ENCODE assay signal across 29 mouse cellular contexts in the genomic region with DNA sequence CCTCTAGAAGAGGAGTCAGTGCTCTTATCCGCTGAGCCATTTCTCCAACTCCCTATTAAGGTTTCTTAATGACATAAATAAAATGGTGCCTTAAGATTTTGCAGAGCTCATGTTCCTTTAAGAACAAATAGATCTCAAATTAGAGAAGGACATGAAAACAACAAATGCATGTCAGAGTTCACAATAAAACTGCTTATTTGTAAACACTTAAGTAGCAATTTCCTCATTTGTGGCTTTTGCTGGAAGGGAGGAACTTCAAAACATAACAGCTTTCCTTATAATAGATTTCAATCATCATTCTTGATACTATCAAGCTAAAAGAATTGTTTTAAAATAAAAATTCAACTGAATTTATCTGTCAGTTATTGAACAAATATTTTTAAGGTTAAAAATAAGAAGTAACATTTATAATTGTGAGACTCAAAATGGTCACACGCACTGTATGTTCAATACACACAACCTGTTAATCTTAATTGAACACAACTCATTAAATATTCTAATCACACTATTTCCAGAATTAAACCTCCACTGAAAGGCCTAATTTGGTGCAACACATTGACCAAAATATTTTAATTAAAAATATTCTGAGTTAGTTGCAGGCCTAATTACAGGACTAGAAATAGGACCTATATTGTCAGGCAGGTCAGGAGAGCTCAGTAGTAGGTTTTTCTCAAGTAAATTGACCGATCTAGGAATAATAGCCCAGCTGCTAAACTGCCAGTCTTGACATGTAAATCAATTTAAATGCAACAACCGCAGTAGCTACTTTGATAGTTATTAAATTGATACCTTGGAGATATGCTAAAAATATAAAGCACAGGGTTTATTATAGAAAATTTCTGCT.
DNase-seq lines count a peak whose midpoint lies in the region; ATAC-seq and TF ChIP-seq lines count a peak whose summit lies in the region.
"Had no signal": no experiment of that assay in that cellular context is flagged by ENCODE, and none has a peak within 500 bp of the region (broad histone marks: within the 10 kb centered on the region; RNA-seq: fewer than 3 reads in every experiment).

No protein-coding gene starts in this region.

- H3K27me3 ChIP-seq in forebrain, embryonic 11.5 days (ENCODE audit: control insufficient read depth, insufficient read depth, low read length): no peaks in the 10 kb centered on the region
- no peaks in the 10 kb centered on the region for H3K27me3 ChIP-seq in forebrain, embryonic 10.5 days (ENCODE audit: poor library complexity, severe bottlenecking)
- H3K27me3 ChIP-seq in midbrain, embryonic 12.5 days: no peaks in the 10 kb centered on the region
- H3K27me3 ChIP-seq in midbrain, embryonic 13.5 days: no peaks in the 10 kb centered on the region
- H3K27me3 ChIP-seq in forebrain, embryonic 13.5 days: no peaks in the 10 kb centered on the region
- no peaks in the 10 kb centered on the region for H3K27me3 ChIP-seq in forebrain, embryonic 16.5 days (replicated peaks; ENCODE audit: control insufficient read depth, insufficient read depth, low read length)
- H3K27me3 ChIP-seq in lung, postnatal 0 days (replicated peaks; ENCODE audit: insufficient read depth, low read length): no peaks in the 10 kb centered on the region
- H3K27me3 ChIP-seq: embryonic facial prominence, embryonic 13.5 days; heart, embryonic 12.5 days; heart, embryonic 15.5 days; hindbrain, embryonic 13.5 days; intestine, embryonic 15.5 days; Patski had no signal

- no peaks in the 10 kb centered on the region for H3K36me3 ChIP-seq in forebrain, embryonic 11.5 days (ENCODE audit: control insufficient read depth, insufficient read depth, low read length)
- H3K36me3 ChIP-seq in forebrain, embryonic 10.5 days (replicated peaks): no peaks in the 10 kb centered on the region
- no peaks in the 10 kb centered on the region for H3K36me3 ChIP-seq in midbrain, embryonic 12.5 days
- H3K36me3 ChIP-seq in midbrain, embryonic 13.5 days: no peaks in the 10 kb centered on the region
- H3K36me3 ChIP-seq in forebrain, embryonic 13.5 days (ENCODE audit: poor library complexity, severe bottlenecking): no peaks in the 10 kb centered on the region
- no peaks in the 10 kb centered on the region for H3K36me3 ChIP-seq in forebrain, embryonic 16.5 days (ENCODE audit: control insufficient read depth, insufficient read depth)
- H3K36me3 ChIP-seq in lung, postnatal 0 days (ENCODE audit: insufficient read depth, low read length): no peaks in the 10 kb centered on the region
- H3K36me3 ChIP-seq: embryonic facial prominence, embryonic 10.5 days; embryonic facial prominence, embryonic 13.5 days; heart, embryonic 12.5 days; heart, embryonic 15.5 days; hindbrain, embryonic 10.5 days; hindbrain, embryonic 13.5 days; intestine, embryonic 15.5 days had no signal

- no peaks in the 10 kb centered on the region for H3K4me1 ChIP-seq in forebrain, embryonic 11.5 days (replicated peaks; ENCODE audit: control insufficient read depth, insufficient read depth, low read length)
- H3K4me1 ChIP-seq in forebrain, embryonic 10.5 days: peaks cover 60% of the 10 kb centered on the region
- no peaks in the 10 kb centered on the region for H3K4me1 ChIP-seq in midbrain, embryonic 12.5 days
- H3K4me1 ChIP-seq in midbrain, embryonic 13.5 days (replicated peaks): peaks cover 4% of the 10 kb centered on the region; the same call in 1 of the 2 replicates
- peaks cover 9% of the 10 kb centered on the region; the same call in 1 of the 2 replicates for H3K4me1 ChIP-seq in forebrain, embryonic 13.5 days
- H3K4me1 ChIP-seq in forebrain, embryonic 16.5 days (replicated peaks; ENCODE audit: control insufficient read depth, insufficient read depth, low read length): no peaks in the 10 kb centered on the region
- no peaks in the 10 kb centered on the region for H3K4me1 ChIP-seq in lung, postnatal 0 days (ENCODE audit: insufficient read depth, low read depth, low read length)
- H3K4me1 ChIP-seq: embryonic facial prominence, embryonic 13.5 days; heart, embryonic 15.5 days; hindbrain, embryonic 10.5 days; hindbrain, embryonic 13.5 days; intestine, embryonic 15.5 days had no signal

- TF ChIP-seq CTCF in lung, postnatal 0 days (IDR thresholded peaks at IDR 0.05): no peak

- WGBS in forebrain, embryonic 11.5 days: 36% methylated on average over 4 of the region's 4 CpGs
- 63% methylated on average over 4 of the region's 4 CpGs for WGBS in forebrain, embryonic 10.5 days
- 63% methylated on average over 4 of the region's 4 CpGs for WGBS in midbrain, embryonic 12.5 days
- 58% methylated on average over 4 of the region's 4 CpGs for WGBS in midbrain, embryonic 13.5 days
- WGBS in forebrain, embryonic 13.5 days: 23% methylated on average over 4 of the region's 4 CpGs
- 18% methylated on average over 4 of the region's 4 CpGs for WGBS in forebrain, embryonic 16.5 days
- 94% methylated on average over 4 of the region's 4 CpGs for WGBS in lung, postnatal 0 days

- H3K27ac ChIP-seq in forebrain, embryonic 11.5 days (ENCODE audit: low read depth, low read length): no peak overlapping the region
- no peak overlapping the region for H3K27ac ChIP-seq in forebrain, embryonic 10.5 days
- H3K27ac ChIP-seq in midbrain, embryonic 12.5 days (replicated peaks): no peak overlapping the region
- no peak overlapping the region for H3K27ac ChIP-seq in midbrain, embryonic 13.5 days
- no peak overlapping the region for H3K27ac ChIP-seq in forebrain, embryonic 13.5 days
- H3K27ac ChIP-seq in forebrain, embryonic 16.5 days (ENCODE audit: low read length): no peak overlapping the region
- H3K27ac ChIP-seq in lung, postnatal 0 days (ENCODE audit: low read length): no peak overlapping the region
- H3K27ac ChIP-seq: embryonic facial prominence, embryonic 10.5 days; embryonic facial prominence, embryonic 13.5 days; heart, embryonic 15.5 days; hindbrain, embryonic 10.5 days; hindbrain, embryonic 13.5 days; intestine, embryonic 15.5 days had no signal

- TF ChIP-seq EP300 in lung, postnatal 0 days (IDR thresholded peaks at IDR 0.05): no peak

- no peaks in the 10 kb centered on the region for H3K9me3 ChIP-seq in forebrain, embryonic 11.5 days (ENCODE audit: control insufficient read depth, low read length)
- no peaks in the 10 kb centered on the region for H3K9me3 ChIP-seq in forebrain, embryonic 10.5 days
- no peaks in the 10 kb centered on the region for H3K9me3 ChIP-seq in midbrain, embryonic 12.5 days
- no peaks in the 10 kb centered on the region for H3K9me3 ChIP-seq in midbrain, embryonic 13.5 days
- H3K9me3 ChIP-seq in forebrain, embryonic 13.5 days (replicated peaks): no peaks in the 10 kb centered on the region
- H3K9me3 ChIP-seq in forebrain, embryonic 16.5 days (ENCODE audit: control insufficient read depth, low read length): no peaks in the 10 kb centered on the region
- no peaks in the 10 kb centered on the region for H3K9me3 ChIP-seq in lung, postnatal 0 days (ENCODE audit: low read length)
- H3K9me3 ChIP-seq: embryonic facial prominence, embryonic 10.5 days; embryonic facial prominence, embryonic 13.5 days; heart, embryonic 12.5 days; heart, embryonic 15.5 days; hindbrain, embryonic 10.5 days; hindbrain, embryonic 13.5 days; intestine, embryonic 15.5 days had no signal

- no peak overlapping the region for H3K4me2 ChIP-seq in forebrain, embryonic 11.5 days (ENCODE audit: low read depth, low read length, severe bottlenecking)
- H3K4me2 ChIP-seq in midbrain, embryonic 12.5 days (replicated peaks): no peak overlapping the region
- no peak overlapping the region for H3K4me2 ChIP-seq in midbrain, embryonic 13.5 days (replicated peaks)
- no peak overlapping the region for H3K4me2 ChIP-seq in forebrain, embryonic 13.5 days
- H3K4me2 ChIP-seq in forebrain, embryonic 16.5 days (ENCODE audit: low read length): no peak overlapping the region
- H3K4me2 ChIP-seq in lung, postnatal 0 days (replicated peaks; ENCODE audit: low read depth, low read length): no peak overlapping the region
- H3K4me2 ChIP-seq: embryonic facial prominence, embryonic 13.5 days; heart, embryonic 12.5 days; heart, embryonic 15.5 days; hindbrain, embryonic 13.5 days; intestine, embryonic 15.5 days had no signal

- no peak overlapping the region for H3K4me3 ChIP-seq in forebrain, embryonic 11.5 days (ENCODE audit: low read depth, low read length)
- no peak overlapping the region for H3K4me3 ChIP-seq in forebrain, embryonic 10.5 days
- no peak overlapping the region for H3K4me3 ChIP-seq in midbrain, embryonic 12.5 days
- H3K4me3 ChIP-seq in midbrain, embryonic 13.5 days (replicated peaks): no peak overlapping the region
- H3K4me3 ChIP-seq in forebrain, embryonic 13.5 days: no peak overlapping the region
- H3K4me3 ChIP-seq in forebrain, embryonic 16.5 days (replicated peaks; ENCODE audit: low read length): no peak overlapping the region
- H3K4me3 ChIP-seq in lung, postnatal 0 days (ENCODE audit: low read depth, low read length): no peak overlapping the region
- H3K4me3 ChIP-seq: embryonic facial prominence, embryonic 10.5 days; embryonic facial prominence, embryonic 13.5 days; erythroblast, embryonic 14.5 days; heart, embryonic 12.5 days; heart, embryonic 15.5 days; hindbrain, embryonic 10.5 days; hindbrain, embryonic 13.5 days; intestine, embryonic 15.5 days had no signal

- ATAC-seq in forebrain, embryonic 11.5 days (replicated peaks; ENCODE audit: low FRiP score): peak; percentile 86
- ATAC-seq in midbrain, embryonic 12.5 days (ENCODE audit: low FRiP score, low read depth): peak; percentile 60; the same call in 1 of the 2 replicates
- ATAC-seq in midbrain, embryonic 13.5 days: no peak
- peak; percentile 89 for ATAC-seq in forebrain, embryonic 13.5 days
- ATAC-seq in forebrain, embryonic 16.5 days: peak; percentile 79
- ATAC-seq in lung, postnatal 0 days: no peak
- ATAC-seq: hindbrain, embryonic 16.5 days; intestine, embryonic 15.5 days; Patski had no signal

- H3K9ac ChIP-seq in forebrain, embryonic 11.5 days (ENCODE audit: low read length): no peak overlapping the region
- H3K9ac ChIP-seq in midbrain, embryonic 12.5 days (replicated peaks): no peak overlapping the region
- H3K9ac ChIP-seq in midbrain, embryonic 13.5 days (replicated peaks): no peak overlapping the region
- no peak overlapping the region for H3K9ac ChIP-seq in forebrain, embryonic 13.5 days
- H3K9ac ChIP-seq in forebrain, embryonic 16.5 days (replicated peaks; ENCODE audit: low read depth, low read length): no peak overlapping the region
- no peak overlapping the region for H3K9ac ChIP-seq in lung, postnatal 0 days (replicated peaks; ENCODE audit: low read depth)
- H3K9ac ChIP-seq: embryonic facial prominence, embryonic 13.5 days; heart, embryonic 12.5 days; heart, embryonic 15.5 days; hindbrain, embryonic 13.5 days; intestine, embryonic 15.5 days had no signal

- DNase-seq in forebrain, embryonic 11.5 days (ENCODE audit: low spot score): no peak
- DNase-seq in forebrain, embryonic 10.5 days (ENCODE audit: extremely low spot score, low spot score): no peak
- DNase-seq in cerebellum, postnatal 10 days: no peak
- DNase-seq in lung, postnatal 0 days (ENCODE audit: low spot score): no peak
- DNase-seq: adrenal gland, postnatal 10 days; adrenal gland, postnatal 36 days; cerebellum, adult 11 months; cerebellum, adult 2 months; cerebellum, adult 9-11 months; cerebellum, postnatal 36 days; embryo, embryonic 11 days; gastrocnemius, postnatal 25 days; heart, adult 18-20 months; heart, postnatal 10 days; heart, postnatal 36 days had no signal

Comparison
In these comparisons a context has a peak if more than half of its experiments do, and no peak if none do; other contexts are left out.
1. ATAC-seq: peak in forebrain, embryonic 11.5 days (single experiment), midbrain, embryonic 12.5 days (single experiment), forebrain, embryonic 13.5 days (single experiment) and forebrain, embryonic 16.5 days (single experiment); none in midbrain, embryonic 13.5 days (single experiment) and lung, postnatal 0 days (single experiment).